Mouse (Mus musculus): ENCODE data around the gene Tmcc2.

The Tmcc2 gene

GRCm38 (mm10) chr1:132315889-132316624 is 75.0 kb downstream of the Tmcc2 start, which contains the start of gene Nuak2:
Nuak2 (plus strand) TSS chr1:132316126.
- ATAC-seq (ENCODE audit: low TSS enrichment), result peak; percentile 82

- peak; percentile 56 for ATAC-seq (ENCODE audit: low TSS enrichment)
Measured at GRCm38 (mm10) chr1:132312703-132313102, 78.4 kb downstream of the Tmcc2 start.

DNA sequence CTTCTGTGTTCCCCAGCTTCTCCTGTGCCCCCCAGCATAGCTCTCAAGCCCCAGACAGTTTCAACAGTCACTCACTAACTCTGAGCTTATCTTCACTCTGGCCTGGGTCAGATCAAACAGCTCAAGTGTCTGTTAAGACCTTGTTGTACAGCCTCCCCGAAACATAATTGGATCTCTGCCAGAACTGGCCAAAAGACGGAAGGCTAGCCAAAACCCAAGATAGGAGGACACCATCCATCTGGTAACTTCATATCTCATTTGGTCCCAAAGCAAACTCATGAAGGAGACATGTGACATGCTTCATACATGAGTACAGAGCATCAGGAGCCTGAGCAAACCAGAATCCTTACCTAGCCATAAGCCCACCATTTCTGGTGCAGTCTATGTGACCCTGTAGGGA is 79.0 kb downstream of the Tmcc2 start:
- no peak for ATAC-seq (ENCODE audit: low TSS enrichment)

GRCm38 (mm10) chr1:132311174-132311859 is 79.8 kb downstream of the Tmcc2 start:
- no peak for ATAC-seq (ENCODE audit: low TSS enrichment)

DNA sequence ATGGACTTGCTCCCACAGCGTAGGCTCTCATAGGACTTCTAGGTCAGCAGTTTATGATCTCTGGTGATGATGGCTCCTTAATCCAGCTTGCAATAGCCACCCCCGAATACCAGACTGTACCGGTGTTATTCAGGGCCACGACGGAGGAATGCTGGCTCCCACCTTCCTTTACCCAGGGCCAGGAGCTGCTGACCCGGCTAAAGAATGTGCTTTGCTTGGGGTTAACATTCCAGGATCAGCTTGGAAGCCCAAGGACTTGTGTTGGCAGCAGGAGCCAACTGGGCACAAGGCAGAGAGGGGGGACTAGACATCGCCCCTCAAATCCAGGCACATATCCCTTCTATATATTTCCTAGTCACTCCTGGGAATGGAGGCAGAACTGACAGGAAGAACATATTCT is 80.3 kb downstream of the Tmcc2 start:
- ATAC-seq (ENCODE audit: low TSS enrichment), result no peak

- no peak for ATAC-seq (ENCODE audit: low TSS enrichment)
Measured at GRCm38 (mm10) chr1:132308674-132309073, 82.4 kb downstream of the Tmcc2 start.

DNA sequence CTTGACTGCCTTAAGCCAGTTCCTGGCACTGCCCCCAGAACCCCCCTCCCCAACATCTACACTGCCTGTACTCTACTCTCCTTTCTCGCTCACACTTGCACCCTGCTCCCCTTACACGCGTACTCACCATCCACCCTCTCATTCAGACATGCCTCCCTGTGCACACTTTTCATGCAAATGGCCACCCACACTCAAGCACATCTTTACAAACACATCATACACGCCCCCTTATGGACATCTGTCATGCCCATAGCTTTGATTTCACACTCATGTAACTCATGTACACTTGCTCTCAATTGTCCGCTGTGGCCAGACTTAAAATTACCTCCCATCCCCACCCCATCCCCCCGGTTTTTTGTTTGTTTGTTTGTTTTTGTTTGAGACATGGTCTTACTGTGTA is 83.1 kb downstream of the Tmcc2 start:
- peak; percentile 60 for ATAC-seq (ENCODE audit: low TSS enrichment)

DNA sequence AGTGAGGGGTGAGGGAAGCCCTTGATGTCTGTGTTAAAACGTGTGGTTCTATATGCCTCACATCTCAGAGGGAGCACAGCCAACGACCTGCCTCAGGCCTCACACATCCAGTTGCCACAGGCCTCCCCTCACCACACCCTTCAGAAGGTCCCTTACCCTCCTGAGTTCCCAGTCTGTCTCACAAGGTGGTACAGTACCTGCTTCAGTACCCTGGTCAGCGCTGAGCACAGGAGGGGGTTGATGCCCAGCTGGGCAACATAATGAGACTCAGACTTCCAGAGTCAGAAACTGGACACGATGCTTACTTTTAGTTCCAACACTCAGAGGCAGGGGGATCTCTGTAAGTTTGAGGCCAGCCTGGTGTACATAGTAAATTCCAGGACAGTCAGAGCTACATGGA is 84.3 kb downstream of the Tmcc2 start:
- no peak for ATAC-seq (ENCODE audit: low TSS enrichment)

All from frontal cortex, adult (tissue).